Mouse (Mus musculus): ENCODE data around the gene Cables2.
"Not testable (repeated sequence)": the region's sequence is repeated elsewhere in the genome, so short reads cannot be mapped to it uniquely, and the experiment has no call there.

Gene Cables2

DNA sequence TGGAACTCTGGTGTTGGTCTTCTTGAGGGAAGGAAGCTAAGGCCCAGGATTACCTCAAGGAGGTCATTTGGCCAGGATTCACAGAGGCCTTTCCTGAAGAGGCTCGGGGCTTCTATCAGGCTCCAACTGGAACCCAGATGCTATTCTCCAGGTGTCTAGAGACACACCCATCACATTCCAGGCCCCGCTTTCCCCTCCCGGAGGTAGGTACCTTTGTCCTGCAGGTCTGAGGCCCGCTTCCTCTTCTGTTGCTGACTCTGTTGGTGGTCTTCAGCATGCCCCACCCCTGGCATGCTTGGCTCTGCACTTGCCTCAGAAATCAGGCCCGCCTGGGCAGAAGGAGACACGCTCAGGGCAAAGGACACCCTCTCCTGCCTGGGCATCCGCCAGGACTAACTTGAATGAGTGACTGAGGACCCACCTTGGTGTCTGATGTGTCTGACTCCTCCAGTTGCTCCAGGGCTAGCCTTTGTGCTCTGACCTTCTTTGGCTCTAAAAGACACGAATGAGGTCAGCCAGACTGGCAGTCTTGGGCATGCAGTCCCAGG, 4.6 kb upstream of the Cables2 start:
- no peak for DNase-seq (ENCODE audit: low spot score)

DNA sequence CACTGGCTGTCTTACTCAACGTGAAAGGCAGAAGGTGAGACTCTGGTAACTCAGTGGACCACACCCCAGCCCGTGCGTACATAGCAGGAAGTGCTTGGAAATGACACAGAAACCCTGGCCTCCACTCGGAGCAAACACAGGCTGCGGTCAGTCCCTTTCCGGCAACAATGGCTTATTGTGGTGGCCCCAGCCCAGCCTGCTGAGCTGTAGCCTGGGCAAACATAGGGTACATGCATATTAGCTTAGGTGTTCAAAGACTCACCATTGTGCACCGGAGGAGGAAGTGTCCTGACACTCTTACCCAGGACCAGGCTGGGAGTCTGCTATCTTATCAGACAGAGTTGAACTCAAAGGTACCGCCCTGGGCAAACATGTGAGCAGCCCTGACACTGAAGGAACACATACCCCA, 3.6 kb upstream of the Cables2 start:
- DNase-seq (ENCODE audit: low spot score), result no peak

DNA sequence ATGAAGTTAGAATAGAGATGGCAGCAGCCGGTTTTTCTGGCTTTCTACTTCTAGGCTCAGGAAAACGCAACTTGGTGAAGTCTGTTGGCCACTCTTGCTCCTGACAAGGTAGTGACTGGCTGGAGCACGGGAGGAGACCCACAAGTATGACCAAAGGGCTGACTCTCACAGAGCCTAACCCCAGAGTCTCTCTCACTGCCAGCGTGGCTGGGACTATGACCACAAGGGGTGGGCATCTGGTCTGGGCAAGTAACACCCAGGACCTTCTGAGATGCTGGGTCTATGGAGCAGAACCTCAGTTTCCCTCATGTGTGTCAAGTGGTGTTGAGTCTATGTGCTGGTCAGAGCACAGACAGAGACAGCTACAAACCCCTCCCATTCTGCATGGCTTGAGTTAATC, 3.1 kb upstream of the Cables2 start:
- DNase-seq (ENCODE audit: low spot score), result no peak

DNA sequence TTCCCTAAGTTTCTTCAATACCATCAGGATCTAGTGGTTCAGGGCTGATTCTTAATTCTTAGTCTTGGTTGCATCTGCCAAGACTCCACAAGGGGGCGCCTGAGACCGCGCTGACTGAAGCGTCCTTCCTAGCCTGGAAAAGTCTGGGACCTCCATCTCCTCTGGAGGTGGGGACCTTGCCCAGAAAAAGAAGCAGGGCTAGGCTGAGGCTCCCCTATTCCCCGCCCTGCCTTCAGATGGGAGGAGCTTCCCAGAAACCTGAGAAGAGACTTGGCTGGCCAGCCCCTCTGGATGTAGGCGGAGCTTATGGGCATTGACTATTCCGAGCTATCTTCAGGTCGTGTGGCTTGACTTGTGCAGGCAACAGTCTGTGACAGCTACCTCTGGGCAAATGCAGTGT, 2.5 kb upstream of the Cables2 start:
- DNase-seq (ENCODE audit: low spot score), result peak; percentile 78

DNA sequence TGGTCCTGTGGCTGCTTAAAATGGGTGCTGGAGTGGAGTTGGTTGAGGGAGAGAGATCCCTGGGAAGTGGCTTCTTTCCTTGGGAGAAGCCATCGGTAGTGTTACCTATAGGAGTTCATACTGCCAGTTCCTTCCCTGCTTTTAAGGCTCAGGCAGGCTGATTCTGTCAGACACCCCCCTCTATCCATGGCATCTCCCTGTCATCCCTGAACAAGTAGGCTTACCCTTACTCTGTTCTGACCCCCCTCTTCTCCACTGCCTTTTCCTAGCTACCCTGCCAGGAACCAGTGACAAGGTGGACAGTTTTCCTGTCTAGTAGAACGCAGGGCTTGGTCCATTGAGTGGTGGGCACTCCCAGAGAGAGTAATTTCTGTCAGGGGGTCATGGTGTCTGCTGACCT, 1.2 kb upstream of the Cables2 start:
- no peak for DNase-seq (ENCODE audit: low spot score)

DNA sequence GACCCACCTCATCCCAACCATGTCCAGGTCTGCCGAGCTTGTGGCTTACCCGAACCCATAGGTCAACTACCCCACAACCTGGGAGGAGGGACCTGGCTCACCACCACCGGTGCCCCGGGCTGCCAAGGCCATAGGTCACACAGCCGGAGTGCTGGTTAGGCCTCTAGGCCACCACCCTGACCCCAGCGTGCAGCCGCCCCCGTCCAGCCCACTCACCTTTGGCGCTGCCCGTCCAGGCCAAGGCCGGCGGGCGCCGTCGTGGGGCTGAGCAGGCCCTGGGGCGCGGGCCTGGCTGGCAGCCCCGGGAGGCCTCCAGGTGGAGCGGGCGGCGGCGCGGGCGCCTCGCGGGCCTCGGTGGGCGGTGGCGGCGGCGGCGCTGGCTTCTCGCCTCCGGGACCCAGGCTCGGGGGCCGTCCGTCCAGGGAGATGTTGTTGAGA, 393 bp downstream of the Cables2 start:
- no peak for DNase-seq (ENCODE audit: low spot score)

DNA sequence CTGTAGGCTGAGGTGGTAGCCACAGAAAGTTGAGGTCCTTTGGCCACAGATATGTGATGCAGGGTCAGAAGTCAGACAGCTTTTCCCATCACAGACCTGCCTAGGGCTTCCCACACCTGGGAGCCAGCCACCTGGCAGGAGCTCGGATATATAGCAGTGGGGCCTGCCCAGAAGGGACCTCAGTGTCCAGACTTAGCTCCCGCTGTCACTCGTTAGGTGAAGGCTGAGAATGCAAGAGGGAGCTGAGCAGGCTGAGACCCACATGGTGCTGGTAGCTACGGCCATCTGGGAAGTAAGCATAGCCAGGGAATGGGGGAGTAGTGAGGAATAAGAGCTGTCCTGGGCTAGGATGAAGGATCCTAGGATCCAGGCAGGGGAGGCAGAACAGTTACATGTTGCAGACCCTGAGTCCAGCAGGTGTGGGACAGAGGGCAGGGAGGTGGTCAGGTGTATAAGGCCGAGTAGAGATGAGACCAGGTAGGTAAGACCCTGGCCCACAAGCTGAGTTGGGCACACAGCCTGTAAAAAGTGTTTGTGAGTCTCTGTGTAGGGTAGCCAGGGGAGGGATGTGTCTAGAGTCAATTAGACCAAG, 1.4 kb downstream of the Cables2 start:
- no peak for DNase-seq (ENCODE audit: low spot score)

DNA sequence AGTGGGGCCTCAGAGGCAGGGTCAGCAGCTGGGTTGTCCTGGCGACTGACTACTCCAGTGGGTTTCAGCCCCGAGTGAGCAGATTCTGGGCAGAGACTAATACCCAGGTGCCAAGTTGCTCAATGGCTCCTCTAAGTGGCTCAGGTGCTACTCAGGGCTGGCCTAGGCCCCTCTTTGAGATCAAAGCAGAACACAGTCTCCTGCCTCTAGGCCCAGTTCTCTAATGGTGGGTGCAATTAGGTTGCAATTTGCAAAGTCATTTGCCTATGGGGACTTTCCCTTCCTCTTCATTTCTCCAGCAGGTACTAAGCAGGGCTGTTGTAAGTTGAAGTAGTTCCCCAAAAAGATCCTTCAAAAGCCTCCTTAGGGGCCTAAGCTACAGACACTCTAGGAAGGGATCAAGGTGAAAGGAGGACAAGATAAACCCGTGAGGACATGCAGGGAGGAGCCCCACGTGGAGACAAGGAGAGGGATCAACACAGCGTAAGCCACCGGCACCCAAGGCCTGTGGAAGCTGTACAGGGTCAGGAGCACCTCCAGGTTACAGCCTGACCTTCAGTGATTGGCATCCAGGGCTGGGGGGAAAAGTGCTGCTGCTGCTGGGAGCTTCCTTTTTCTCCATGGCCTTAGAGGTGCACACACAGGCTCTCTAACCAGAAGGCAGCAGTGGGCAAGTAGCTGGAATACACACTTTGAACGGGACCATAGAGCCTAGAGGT, 2.6 kb downstream of the Cables2 start:
- no peak for DNase-seq (ENCODE audit: low spot score)

DNA sequence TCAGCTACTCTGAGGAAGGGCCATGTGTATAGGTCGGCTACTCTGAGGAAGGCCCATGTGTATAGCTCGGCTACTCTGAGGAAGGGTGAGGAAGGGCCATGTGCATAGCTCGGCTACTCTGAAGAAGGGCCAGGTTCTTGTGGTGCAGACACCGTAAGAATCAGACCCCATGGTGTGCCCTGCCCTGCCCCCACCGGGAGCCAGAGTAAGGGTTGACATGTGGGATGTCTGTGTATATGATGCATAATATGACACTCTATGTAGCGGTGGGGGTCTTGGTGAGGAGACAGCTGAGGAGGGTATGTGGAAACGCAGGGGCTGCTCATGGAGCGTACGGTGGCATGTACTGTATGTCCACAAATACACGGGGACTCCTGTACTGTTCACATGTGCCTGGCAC, 4.0 kb downstream of the Cables2 start:
- DNase-seq (ENCODE audit: low spot score), result no peak

DNA sequence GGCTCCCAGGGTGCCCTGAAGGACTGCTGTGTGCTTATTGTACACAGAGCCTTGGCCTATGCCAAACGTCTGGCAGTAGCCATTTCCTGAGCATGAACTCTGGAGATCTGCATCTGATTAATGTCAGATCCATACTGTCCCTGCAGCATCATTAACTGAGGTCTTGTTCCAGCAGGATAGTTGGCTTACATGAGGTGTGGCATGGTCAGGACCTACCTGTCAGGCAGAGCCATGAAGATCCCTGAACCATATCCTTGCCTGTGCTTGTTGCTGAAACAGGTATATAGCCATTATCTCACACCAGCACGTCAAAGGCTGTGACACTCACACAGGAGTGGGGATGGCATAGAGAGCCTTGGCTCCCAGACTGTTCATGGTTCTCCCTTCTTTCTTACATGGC, 5.3 kb downstream of the Cables2 start:
- DNase-seq (ENCODE audit: low spot score), result no peak

DNA sequence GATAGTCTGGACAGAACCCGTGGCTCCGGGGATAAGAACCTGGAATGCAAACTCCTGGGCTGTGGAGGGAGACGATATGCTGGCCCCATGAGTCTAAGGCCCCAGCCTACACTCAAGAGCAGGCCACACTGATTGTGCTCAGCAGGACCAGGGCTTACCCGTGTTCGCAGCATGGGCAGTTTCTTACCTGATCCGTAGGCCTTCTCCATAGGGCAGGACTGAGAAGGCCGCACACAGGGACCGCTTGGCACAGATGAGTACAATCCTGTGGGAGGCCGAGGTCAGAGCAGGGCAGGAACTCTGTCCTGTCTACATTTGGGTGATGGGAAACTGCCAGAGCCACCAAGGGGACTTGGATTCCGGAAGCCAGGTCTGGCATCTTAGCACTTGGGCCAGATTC, 10.4 kb downstream of the Cables2 start:
- no peak for DNase-seq (ENCODE audit: low spot score)

DNA sequence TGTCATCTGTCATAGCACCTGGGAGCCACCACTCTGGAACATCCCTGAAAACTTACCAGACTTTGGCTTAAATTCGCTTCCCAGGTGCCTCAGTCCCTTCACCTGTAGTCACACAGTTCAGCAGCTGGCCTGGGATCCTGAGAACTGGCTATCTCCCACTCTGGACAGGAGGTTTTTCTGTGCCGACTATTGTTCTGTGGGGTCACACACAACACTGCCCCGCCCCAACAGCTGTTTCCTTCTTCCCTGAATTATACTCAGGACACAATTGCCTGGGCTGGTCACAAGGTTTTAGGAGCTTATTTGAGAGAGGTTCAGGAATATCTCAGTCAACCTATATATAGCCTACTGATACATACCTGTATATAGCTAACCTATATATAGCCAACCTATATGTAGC, 10.9 kb downstream of the Cables2 start:
- DNase-seq (ENCODE audit: low spot score), result no peak

DNA sequence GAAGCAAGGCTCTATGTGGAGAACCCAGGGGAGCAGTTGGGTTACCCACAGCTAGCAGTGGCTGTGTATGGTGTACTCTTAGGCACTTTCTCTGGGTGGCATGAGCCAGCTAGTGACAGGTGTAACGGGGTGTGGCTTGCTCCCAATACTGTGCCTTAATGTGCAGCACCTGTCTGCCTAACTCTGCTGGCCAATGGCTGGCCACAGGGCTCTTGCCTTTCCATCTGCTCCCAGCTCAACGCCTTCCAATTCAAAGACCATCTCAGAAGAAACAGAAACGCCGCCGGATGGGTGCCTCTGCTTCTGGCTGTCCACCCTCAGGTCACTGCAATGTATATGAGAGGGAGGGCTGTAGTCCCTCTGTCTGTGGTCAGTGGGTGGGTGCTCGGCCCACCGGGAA, 11.4 kb downstream of the Cables2 start:
- DNase-seq (ENCODE audit: low spot score), result no peak

DNA sequence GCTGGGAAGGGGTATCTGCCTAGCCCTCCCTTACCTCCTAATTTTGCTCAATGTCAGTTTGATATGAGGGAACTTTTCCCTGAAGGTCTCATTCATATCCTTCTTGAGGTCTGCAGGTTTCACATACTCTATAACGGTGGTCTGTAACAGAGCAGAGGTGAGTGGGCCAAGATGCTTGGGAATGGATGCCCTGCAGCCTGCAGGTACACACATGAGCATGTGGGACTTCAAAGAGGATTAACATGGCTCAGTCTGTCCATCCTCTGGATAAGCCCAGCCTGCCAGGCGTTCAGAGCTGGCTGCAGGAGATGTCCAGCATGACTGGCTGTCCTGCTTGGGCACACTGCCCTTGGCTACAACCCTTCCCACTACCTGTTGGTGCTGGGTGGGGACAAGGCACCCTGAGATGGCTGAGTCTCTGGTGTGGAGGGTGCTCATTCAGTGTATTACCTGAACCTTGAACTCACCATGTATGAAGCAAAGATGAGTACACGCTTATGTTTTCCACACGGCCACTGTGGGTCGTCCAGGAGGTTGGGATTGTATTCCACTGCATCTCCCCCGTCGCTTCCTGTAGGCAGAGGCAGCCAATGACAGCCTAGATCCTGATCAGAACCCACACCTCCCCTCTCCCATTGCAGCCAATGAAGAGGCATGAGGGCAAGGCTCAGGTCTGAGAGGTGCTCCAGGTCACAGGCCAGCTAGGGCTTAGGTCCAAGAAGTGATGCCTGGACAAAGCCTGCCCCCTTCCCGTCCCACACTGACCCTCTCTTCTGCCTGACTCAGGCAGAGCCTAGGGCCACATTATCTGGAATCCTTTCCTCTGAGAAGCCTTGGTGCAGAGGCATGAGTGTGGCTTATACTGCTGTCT, 12.5 kb downstream of the Cables2 start:
- no peak for DNase-seq (ENCODE audit: low spot score)

DNA sequence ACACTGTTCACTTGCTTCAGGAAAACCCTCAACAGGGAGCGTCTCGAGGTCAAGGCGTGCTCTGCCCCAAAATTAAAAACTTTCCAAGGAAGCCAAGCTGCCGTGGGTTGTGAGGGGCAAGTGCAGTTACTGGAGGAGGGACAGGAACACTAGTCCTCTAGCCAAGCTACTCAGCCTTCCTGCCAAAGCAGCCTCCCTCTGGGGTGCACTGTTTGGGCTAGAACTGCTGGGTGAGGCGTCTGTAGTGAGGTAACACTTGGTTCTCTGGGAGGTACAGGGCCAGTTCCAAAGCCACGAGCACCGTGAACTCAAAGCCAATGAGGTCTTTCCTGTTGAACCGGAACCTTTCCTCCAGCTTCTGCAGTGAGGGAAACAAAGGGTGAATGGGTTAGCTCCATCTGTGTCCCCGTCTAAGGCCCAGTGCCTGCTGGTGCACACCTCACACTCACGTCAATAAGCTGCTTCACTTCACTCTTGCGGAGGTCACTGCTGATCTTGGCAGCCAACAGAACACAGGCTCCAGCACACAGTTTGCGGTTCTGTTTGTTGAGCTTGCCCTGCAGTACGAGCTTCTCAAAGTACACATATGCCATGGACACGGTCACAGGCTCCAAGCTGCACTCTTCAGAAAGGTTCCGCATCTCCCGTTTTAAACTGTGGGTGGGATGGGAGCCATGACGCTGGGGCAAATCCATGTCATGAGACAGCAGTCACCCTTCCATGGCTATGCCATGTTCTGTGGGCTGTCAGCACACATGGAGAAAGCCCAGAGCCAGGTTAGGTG, 13.3 kb downstream of the Cables2 start:
- not testable (repeated sequence) for DNase-seq (ENCODE audit: low spot score)

DNA sequence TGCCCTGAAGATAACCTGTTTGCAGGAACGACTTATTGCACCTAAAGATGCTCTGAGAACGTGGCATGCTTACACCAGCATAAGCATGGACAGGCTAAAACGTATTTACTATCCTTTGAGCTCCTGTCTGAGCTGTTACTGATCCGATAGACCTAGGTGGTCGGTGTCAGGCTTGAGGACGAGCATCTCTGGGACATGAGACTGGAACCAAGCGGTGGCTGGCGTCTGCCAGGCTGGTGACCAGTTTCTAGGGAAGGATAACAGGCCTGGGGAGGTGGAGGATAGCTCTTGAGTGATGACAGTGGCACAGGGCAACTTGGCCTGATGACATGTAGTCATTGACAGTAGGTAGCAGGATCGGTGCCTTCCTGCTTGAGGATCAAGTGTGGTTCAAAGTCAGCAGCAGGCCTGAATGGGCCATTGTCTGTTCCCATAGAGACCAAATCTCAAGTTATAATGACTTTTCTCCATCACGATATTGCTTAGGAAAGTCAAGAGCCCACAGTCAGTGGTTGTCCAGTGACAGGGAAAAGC, 14.3 kb downstream of the Cables2 start:
- not testable (repeated sequence) for DNase-seq (ENCODE audit: low spot score)

DNA sequence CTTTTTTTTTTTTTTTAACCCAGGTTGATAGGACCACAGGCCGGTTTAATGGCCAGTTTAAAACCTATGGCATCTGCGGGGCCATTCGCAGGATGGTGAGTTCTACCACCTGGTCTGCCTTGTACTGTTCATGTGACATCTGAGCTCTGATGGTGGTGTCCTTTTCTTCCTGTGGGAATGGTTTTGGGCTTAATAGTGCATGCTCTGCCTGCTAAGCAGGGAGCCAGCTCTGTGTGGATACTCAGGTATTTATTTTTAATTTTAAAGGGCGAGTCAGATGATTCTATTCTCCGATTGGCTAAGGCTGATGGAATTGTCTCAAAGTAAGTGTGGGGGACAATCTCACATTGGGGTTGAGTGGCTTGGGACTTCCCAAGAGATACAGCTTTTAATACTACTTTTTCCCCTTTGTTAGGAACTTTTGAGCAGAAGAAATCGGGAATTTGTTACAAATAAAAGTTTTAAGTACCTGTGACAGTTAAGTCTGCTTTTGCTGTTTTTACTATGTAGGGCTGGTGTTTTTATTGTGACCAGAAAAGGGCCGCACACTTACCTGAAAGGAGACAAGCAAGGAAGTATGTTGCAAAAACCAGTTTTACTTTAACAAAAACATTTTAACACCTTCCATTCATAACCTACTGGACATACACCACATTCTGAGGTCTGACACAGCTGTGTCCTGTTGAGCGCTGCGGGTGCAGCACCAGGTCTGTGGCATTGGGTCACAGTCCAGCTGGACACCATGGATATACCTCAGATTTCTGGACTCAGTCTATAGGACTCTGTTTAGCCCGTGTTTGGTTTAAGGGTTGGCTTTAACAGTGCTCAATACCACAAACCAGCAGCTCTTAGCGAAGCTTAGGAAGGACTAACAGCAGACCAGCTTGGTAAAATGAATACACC, 15.1 kb downstream of the Cables2 start:
- no peak for DNase-seq (ENCODE audit: low spot score)

DNA sequence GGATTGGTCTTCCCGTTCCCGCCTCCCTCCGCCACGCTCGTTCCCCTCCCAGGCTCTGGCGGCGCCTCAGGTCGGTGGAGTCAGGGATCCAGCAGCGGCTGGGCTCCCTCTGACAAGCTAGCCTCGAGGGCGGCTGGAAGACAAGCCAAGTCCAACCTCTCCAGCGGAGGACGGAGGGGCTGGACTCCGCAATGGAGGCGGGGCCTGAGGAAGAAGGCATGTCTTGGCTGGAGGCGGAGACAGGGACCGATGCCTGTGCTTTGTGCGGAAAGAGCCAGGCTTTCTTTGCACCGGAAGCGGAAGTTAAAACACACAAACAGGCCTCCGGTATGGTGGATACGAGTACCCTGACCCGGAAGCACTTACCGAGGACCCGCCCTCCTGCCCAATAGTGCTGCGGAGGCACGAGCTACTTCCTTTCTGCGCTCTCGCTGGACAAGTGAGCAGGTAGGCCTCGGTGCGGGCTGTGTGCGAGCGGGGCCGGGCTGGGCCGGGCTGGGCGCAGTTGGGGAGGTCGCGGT, 16.2 kb downstream of the Cables2 start, which contains the start of gene Rps21:
Gene Rps21 (plus strand): TSS at position 377 of the 521 bp plus-strand sequence.
- DNase-seq (ENCODE audit: low spot score), result peak; percentile 91

DNA sequence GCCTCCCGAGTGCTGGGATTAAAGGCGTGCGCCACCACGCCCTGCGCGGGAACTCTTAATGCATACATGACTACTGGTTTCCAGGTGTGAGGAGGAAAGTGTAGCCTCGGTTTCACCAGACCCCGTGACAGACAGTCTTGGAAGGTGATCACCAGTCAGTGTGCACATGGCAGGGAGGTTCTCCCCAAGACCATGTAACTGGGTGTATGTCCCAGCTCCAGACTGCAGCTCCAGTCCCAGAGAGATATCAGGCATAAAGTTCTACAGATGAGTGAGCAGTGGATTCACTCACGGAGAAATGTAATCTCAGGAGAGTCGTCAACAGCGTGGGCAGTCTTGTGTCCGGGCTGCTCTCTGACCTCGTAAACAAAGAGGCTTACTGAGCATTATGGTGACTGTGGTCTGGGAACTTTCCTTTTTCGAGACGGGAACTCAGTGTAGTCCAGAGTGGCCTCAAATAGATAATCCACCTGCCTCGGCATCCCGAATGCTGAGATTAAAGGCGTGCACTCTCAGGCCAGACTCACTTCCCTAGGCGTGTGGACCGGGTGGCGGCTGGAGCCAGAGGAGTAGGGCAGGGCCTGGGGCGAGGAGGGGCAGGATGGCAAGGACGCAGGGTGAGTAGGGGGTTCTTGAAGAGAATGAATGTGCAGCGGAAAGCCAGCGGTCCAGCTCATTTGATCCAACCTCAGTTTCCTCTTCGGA, 16.8 kb downstream of the Cables2 start:
- no peak for DNase-seq (ENCODE audit: low spot score)

DNA sequence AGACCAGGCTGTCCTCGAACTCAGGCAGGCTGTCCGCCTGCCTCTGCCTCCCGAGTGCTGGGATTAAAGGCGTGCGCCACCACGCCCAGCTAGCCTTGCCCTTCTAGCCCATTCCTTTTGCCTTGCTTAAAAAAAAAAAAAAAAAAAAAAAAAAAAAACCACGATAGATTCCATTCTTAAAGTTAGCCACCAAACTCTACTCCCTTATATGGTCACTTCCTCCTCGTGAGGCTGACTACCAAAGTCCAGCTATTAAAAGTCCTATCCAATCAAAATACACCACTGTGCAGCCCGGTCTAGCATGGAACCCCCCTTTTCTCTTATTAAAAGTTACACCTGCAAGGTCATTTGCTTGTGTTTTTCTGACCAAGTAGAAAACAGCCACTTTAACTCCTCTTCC, 17.6 kb downstream of the Cables2 start:
- no peak for DNase-seq (ENCODE audit: low spot score)
